Mouse (Mus musculus) olfactory bulb, adult 2 months (tissue): ENCODE measurements at regions not wholly inside any gene's neighbourhood (a gene's known extent, or its start where the extent isn't known, plus 50 kb on each side); places are given as distances from the start of the nearest gene placed in this dataset.

Experiments used
- H3K27ac ChIP-seq: fragments of 200-500 bp; 2 replicates; pipeline ENCODE4 v1.5.1; 2012; ENCODE audit warnings: low read depth, low read length; ENCODE audit not compliant: insufficient read depth
- H3K4me1 ChIP-seq: fragments of 200-500 bp; 2 replicates; pipeline ENCODE4 v1.6.1; 2012; ENCODE audit warnings: low read length; ENCODE audit not compliant: control insufficient read depth, insufficient read depth
- H3K4me3 ChIP-seq: fragments of 200-500 bp; 2 replicates; pipeline ENCODE4 v1.5.1; 2012; ENCODE audit warnings: mild to moderate bottlenecking, low read depth, low read length, moderate library complexity; ENCODE audit not compliant: insufficient read depth
- CTCF ChIP-seq: fragments of 200-500 bp; IDR thresholded peaks from 2 replicates; pipeline ENCODE4 v1.5.1; 2012; ENCODE audit warnings: low read depth, mild to moderate bottlenecking, low read length, moderate library complexity; ENCODE audit not compliant: insufficient read depth
- POLR2A ChIP-seq: fragments of 200-500 bp; IDR thresholded peaks from 2 replicates; pipeline ENCODE4 v1.6.1; 2012; ENCODE audit warnings: mild to moderate bottlenecking, low read depth, low read length, moderate library complexity; ENCODE audit not compliant: insufficient read depth
- WGBS: fragments of 180-500 bp; shearing (Covaris S2); methylation state at CpG from one replicate; pipeline ENCODE4 v1.1.7; 2018; 5-methylcytosine and 5-hydroxymethylcytosine counted together

DNA sequence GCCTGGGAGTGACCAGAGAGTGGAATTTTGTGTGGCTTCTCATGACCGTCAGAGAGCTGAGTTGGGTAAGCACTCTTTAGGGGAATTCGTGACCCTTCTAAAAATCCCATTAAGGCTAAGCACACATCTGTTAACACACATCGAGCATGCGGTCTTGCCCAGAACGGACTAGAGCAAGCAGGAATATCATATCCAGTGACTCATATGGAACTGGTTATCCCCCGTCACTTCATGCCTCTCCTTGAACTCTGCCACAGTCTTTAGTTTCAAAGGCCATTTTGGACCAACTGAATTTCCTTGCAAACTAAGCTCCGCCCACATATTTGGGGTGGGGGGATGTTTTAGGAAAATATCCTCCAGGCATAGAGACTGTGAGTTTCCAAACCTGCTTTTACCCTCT is 186.7 kb upstream of the Usp24 start:
- Histone ChIP-seq H3K4me3 (no peak overlapping the region), H3K4me1 (no peaks in the 10 kb centered on the region), H3K27ac (no peak overlapping the region)
- TF ChIP-seq POLR2A: no peak
- TF ChIP-seq CTCF: no peak
- WGBS: 93% methylated on average over 7 of the region's 7 CpGs

- no peak for TF ChIP-seq POLR2A
- no peak for TF ChIP-seq CTCF
- Histone ChIP-seq H3K4me1 (no peaks in the 10 kb centered on the region), H3K4me3 (no peak overlapping the region), H3K27ac (no peak overlapping the region)
- 92% methylated on average over 2 of the region's 2 CpGs for WGBS
These were observed 186.2 kb upstream of the Usp24 start for GRCm38 (mm10) chr4:106129803-106130202.

- TF ChIP-seq CTCF: no peak
- TF ChIP-seq POLR2A: no peak
- 77% methylated on average over 10 of the region's 10 CpGs for WGBS
- Histone ChIP-seq H3K27ac (no peak overlapping the region), H3K4me1 (no peaks in the 10 kb centered on the region), H3K4me3 (no peak overlapping the region)
These were observed 182.0 kb upstream of the Usp24 start for GRCm38 (mm10) chr4:106133746-106134730.

GRCm38 (mm10) chr4:106142741-106143140 is 173.3 kb upstream of the Usp24 start:
- TF ChIP-seq CTCF: no peak
- no peak for TF ChIP-seq POLR2A
- H3K4me1 ChIP-seq: no peaks in the 10 kb centered on the region
- WGBS: 93% methylated on average over 4 of the region's 4 CpGs
- no peak overlapping the region for H3K27ac ChIP-seq
- no peak overlapping the region for H3K4me3 ChIP-seq

- WGBS: 81% methylated on average over 7 of the region's 7 CpGs
- H3K27ac ChIP-seq: no peak overlapping the region
- TF ChIP-seq CTCF: no peak
- TF ChIP-seq POLR2A: no peak
These were observed 171.5 kb upstream of the Usp24 start for GRCm38 (mm10) chr4:106144351-106145116.

GRCm38 (mm10) chr4:106146919-106147460 is 169.0 kb upstream of the Usp24 start:
- H3K27ac ChIP-seq: no peak overlapping the region
- WGBS: 71% methylated on average over 3 of the region's 3 CpGs
- no peaks in the 10 kb centered on the region for H3K4me1 ChIP-seq
- TF ChIP-seq POLR2A (no peak), CTCF (no peak)
- no peak overlapping the region for H3K4me3 ChIP-seq

More at GRCm38 (mm10) chr4:106144351-106145116, 171.5 kb upstream of the Usp24 start:
- Histone ChIP-seq H3K4me1 (no peaks in the 10 kb centered on the region), H3K4me3 (no peak overlapping the region)

DNA sequence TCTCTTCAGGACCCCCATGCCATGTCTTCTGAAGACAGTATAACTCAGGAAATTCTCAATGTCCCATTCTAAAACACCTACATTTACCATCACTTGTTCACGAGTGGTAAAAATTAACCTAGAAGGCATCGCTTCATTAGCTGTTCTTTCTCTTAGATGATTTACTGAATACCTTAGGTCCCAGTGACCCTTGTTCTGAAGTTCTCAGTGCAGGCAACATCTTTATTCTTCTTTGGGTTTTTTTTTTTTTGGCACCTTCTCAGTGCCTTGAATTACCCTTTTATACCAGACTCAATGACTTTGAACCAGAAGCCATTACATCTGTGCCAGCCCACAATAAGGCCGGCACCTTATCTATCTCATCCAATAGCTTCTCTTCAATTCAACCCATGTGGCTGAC is 167.1 kb upstream of the Usp24 start:
- TF ChIP-seq POLR2A (no peak), CTCF (no peak)
- Histone ChIP-seq H3K4me3 (no peak overlapping the region), H3K27ac (no peak overlapping the region), H3K4me1 (no peaks in the 10 kb centered on the region)
- 89% methylated on average over 3 of the region's 3 CpGs for WGBS

GRCm38 (mm10) chr4:106149471-106150048 is 166.5 kb upstream of the Usp24 start:
- no peak overlapping the region for H3K27ac ChIP-seq
- TF ChIP-seq POLR2A: no peak
- no peak for TF ChIP-seq CTCF
- WGBS: 94% methylated on average over 7 of the region's 7 CpGs
- H3K4me3 ChIP-seq: no peak overlapping the region
- H3K4me1 ChIP-seq: no peaks in the 10 kb centered on the region
